Mouse (Mus musculus) hindbrain, embryonic 10.5 days (tissue): ENCODE measurements around the gene Vps37d. TPM values are rescaled to one million over a fixed set of nuclear protein-coding genes. Genes with fewer than 3 reads are reported as not detected.

ENCODE experiments used
- DNase-seq: peaks from one replicate; pipeline ENCODE4 v3.0.0-alpha.2; 2017; ENCODE audit warnings: low spot score
- H3K27ac ChIP-seq: fragments of 300-500 bp; sonication (generic); 2 replicates; pipeline ENCODE4 v1.5.1; 2016; ENCODE audit warnings: mild to moderate bottlenecking, moderate library complexity
- H3K27me3 ChIP-seq: fragments of 300-500 bp; sonication (generic); 2 replicates; pipeline ENCODE4 v1.6.1; 2016; ENCODE audit warnings: mild to moderate bottlenecking; ENCODE audit not compliant: poor library complexity, insufficient read depth, severe bottlenecking
- H3K36me3 ChIP-seq: fragments of 300-500 bp; sonication (generic); 2 replicates; pipeline ENCODE4 v1.6.1; 2016; ENCODE audit warnings: mild to moderate bottlenecking, moderate library complexity
- H3K4me1 ChIP-seq: fragments of 300-500 bp; sonication (generic); replicated peaks from 2 replicates; pipeline ENCODE4 v1.6.1; 2016; ENCODE audit warnings: mild to moderate bottlenecking
- H3K4me3 ChIP-seq: fragments of 300-500 bp; sonication (generic); 2 replicates; pipeline ENCODE4 v1.5.1; 2016; ENCODE audit warnings: mild to moderate bottlenecking, moderate library complexity
- H3K9me3 ChIP-seq: fragments of 300-500 bp; sonication (generic); 2 replicates; pipeline ENCODE4 v1.6.1; 2016; ENCODE audit warnings: mild to moderate bottlenecking, moderate library complexity
- WGBS: fragments of 180-500 bp; shearing (Covaris S2); methylation state at CpG from one replicate; pipeline ENCODE4 v1.1.7; 2016; 5-methylcytosine and 5-hydroxymethylcytosine counted together
- polyA plus RNA-seq: library from polyadenylated mRNA; unstranded; fragments of >200 nt; fragmentation: Nextera tagmentation; extraction: Ambion mirVana; gene quantifications from 2 replicates; pipeline ENCODE4 v1.2.1, GENCODE M21; 2016

Gene Vps37d
- polyA plus RNA-seq, 1 experiment from 2014 or later = 19.2 TPM

DNA sequence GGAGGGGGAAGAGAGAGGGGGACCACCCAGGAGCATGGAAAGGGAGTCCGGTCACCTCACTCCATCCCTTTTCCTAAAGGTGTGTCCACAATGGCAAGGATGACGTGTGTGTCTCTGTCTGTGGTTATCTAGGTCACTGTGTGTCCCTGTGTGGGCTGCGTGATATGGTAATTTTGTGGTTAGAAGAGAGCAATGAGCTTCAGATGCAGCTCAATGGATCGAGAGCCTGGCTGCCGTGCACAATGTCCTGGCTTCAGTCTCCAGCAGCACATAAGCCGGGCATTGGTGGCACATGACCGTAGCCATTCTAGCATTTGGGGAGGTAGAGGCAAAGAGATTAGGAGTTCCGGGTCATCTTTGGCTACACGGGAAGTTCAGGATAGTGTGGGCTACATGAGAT is 38.5 kb downstream of the Vps37d start:
- no peak overlapping the region for H3K27ac ChIP-seq
- peaks cover 42% of the 10 kb centered on the region for H3K36me3 ChIP-seq
- H3K4me3 ChIP-seq = no peak overlapping the region
- 85% methylated on average over 9 of the region's 9 CpGs for WGBS
- peaks cover 4% of the 10 kb centered on the region; the same call in 1 of the 2 replicates for H3K9me3 ChIP-seq
- H3K27me3 ChIP-seq = 0 out of 2 replicates have a peak, but pooled peaks cover 5% of the 10 kb centered on the region
- peaks cover 33% of the 10 kb centered on the region for H3K4me1 ChIP-seq
- no peak for DNase-seq

DNA sequence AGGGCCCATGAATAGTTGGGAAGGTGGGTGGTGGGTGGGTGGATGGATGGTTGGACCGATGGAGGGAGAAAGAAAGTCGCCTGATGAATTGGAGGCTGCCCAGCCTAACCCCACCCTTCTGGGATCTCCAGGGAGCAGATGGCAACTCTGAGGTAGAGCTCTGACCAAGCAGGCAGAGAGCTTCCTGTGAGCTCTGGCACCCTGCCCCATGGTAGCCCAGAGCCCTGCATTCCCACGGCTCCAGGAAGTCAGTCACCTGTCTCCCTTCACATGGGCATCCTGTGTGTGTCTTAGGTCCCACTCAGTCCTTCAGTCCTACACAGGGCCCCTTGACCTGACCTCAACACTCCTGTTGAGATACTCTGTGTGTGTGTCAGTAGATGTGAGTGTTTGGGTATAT is 40.1 kb downstream of the Vps37d start:
- peaks cover 41% of the 10 kb centered on the region for H3K36me3 ChIP-seq
- 0 out of 2 replicates have a peak, but pooled peaks cover 5% of the 10 kb centered on the region for H3K27me3 ChIP-seq
- peaks cover 12% of the 10 kb centered on the region; the same call in 1 of the 2 replicates for H3K9me3 ChIP-seq
- H3K27ac ChIP-seq = no peak overlapping the region
- peaks cover 33% of the 10 kb centered on the region for H3K4me1 ChIP-seq
- DNase-seq = no peak
- WGBS = 92% methylated on average over 3 of the region's 3 CpGs
- H3K4me3 ChIP-seq = no peak overlapping the region

DNA sequence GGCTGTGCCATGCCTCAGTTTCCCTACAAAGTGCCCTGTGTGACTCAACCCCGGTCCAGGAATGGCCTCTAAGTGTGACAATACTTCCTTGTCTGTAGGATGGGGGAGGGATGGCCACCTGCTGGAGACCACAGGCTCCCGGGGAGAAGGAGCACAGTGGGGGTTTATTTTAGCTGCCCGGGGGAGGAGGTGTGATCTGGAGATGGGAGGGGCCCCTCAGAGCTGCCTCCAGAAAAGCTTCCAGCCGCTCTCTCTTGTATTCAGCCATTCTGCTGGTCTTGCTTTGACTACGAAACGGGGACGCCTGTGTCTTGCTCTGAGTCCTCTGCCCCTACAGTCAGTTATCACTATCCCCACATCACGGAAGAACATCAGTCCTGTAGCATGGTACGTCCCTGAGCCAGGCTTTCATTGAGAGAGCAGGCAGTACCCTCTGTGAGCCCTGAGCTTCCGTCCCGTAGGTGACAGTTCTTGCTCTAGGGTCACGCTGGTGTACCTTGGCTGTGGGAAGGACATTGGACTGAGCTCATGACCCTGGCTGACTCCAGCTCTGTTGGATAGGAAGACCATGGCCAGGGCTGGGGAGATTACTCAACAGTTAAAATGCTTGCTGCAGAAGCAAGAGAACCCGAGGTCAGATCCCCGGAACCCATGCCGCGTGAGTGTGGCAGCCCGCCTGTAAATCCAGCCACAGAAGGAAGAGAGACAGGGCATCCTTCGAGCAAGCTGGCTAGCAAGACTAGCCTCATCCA is 42.3 kb downstream of the Vps37d start:
- Histone ChIP-seq H3K4me1 (peaks cover 18% of the 10 kb centered on the region), H3K9me3 (peaks cover 12% of the 10 kb centered on the region; the same call in 1 of the 2 replicates), H3K36me3 (peaks cover 34% of the 10 kb centered on the region), H3K4me3 (no peak overlapping the region), H3K27ac (no peak overlapping the region), H3K27me3 (no peaks in the 10 kb centered on the region)
- WGBS = 63% methylated on average over 18 of the region's 18 CpGs
- DNase-seq = no peak

DNA sequence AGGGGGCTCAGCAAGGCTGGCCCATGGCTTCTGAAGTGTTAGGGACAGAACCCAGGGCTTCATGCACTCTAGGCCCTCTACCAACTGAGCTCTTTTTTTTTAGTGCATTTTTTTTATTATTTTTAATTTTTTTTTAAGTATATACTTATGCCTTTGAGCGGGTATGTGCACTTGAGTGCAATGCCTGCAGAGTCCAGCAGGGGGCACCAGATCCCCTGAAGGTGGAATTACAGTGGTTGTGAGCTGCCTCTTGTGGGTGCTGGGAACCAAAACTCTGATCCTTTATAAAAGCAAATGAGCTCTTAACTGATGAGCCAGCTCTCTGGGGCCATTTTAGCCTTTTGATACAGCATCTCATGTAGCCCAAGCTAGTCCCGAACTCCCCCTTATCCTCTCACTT is 43.5 kb downstream of the Vps37d start:
- Histone ChIP-seq H3K27ac (no peak overlapping the region), H3K4me1 (peaks cover 9% of the 10 kb centered on the region), H3K27me3 (no peaks in the 10 kb centered on the region), H3K9me3 (peaks cover 12% of the 10 kb centered on the region; the same call in 1 of the 2 replicates), H3K4me3 (no peak overlapping the region), H3K36me3 (peaks cover 29% of the 10 kb centered on the region)
- WGBS = 98% methylated on average over 2 of the region's 2 CpGs
- DNase-seq = no peak

DNA sequence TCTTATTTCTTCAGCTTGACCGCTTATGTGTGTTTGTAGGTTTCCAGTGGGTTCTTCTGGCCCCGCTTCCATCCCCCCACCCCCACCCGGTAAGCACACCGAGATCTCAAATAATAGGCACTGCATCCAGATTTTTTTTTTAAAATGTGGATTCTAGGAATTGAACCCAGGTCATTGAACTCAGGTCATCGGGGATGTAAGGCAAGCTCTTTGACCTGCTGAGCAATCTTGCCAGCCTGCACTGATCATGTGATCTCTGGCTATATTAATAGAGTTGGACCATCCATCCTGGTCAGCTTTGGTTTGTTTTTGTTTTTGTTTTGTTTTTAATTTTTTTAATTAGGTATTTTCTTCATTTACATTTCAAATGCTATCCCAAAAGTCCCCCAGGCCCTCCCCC is 45.5 kb downstream of the Vps37d start:
- peaks cover 12% of the 10 kb centered on the region for H3K36me3 ChIP-seq
- peaks cover 12% of the 10 kb centered on the region; the same call in 1 of the 2 replicates for H3K9me3 ChIP-seq
- DNase-seq = no peak
- no peak overlapping the region for H3K27ac ChIP-seq
- no peaks in the 10 kb centered on the region for H3K27me3 ChIP-seq
- 96% methylated on average over 5 of the region's 5 CpGs for WGBS
- H3K4me1 ChIP-seq = peaks cover 16% of the 10 kb centered on the region
- H3K4me3 ChIP-seq = no peak overlapping the region

DNA sequence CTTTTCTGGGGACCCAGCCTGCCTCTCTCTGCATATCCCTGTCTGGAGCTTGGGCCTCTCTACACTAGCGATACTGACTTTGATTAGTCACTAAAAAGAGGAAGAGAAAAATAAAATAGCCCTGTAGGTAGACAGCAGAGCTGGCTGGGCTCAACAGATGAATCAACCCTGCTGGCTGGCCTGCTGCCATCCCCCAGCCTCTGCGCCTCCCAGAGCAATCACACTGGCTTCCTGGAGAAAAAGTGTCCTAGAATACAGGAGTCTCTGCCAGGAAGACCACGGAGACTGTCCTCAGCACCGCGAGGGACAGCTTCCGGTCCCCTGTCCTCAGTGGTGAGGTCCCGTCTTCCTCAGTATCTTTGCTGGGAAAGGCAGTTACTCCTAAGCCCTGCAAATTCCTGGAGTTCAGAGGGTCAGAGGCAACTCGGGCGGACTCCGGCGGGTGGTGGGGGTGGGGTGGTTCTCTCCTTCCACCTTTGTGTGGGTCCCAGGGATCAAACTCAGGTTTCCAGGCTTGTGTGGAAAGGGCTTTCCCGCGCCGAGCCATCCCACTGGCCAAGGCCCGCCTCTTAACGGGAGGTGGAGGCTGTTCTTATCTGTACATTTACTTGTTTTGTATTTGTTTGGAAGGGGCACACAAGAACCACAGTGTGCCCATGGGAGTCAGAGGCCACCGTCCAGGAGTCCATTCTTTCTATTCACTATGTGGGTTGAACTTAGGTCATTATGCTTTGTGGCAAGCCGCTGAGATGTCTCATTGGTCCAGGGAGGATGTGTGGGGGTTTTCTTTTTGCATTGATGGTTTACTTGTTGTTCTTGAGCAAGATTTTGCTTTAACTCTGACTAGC is 48.8 kb downstream of the Vps37d start:
- WGBS = 48% methylated on average over 18 of the region's 18 CpGs

DNA sequence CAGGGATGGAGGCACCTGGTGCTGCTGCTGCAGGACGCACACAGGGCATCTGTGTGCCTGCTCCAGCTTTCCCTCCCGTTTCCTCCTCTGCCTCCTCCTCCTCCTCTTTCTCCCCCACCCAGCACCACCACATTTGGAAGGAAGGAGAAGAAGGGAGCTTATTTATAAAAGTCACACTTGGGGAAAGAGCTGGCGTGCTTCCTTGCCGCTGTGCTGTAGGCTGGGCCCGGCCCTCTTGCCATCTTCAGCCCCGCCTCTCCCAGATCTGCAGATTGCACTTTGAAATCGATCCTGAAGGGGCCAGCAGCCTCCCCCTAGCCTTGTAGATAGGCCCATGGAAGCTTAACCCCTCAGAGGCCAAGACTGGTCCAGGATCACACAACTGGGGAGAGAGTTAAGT is 52.2 kb downstream of the Vps37d start:
- no peak for DNase-seq
- H3K36me3 ChIP-seq = no peaks in the 10 kb centered on the region
- no peak overlapping the region for H3K27ac ChIP-seq

More for the DNA sequence above, 48.8 kb downstream of the Vps37d start:
- H3K9me3 ChIP-seq = peaks cover 6% of the 10 kb centered on the region; the same call in 1 of the 2 replicates
- 0 out of 2 replicates have a peak, but pooled peaks cover under 1% of the 10 kb centered on the region for H3K36me3 ChIP-seq
- peaks cover 38% of the 10 kb centered on the region for H3K4me1 ChIP-seq
- 0 out of 2 replicates have a peak overlapping the region, but pooled peaks have one; percentile 31 for H3K27ac ChIP-seq
- no peak for DNase-seq
- no peak overlapping the region for H3K4me3 ChIP-seq
- peaks cover 13% of the 10 kb centered on the region; the same call in 1 of the 2 replicates for H3K27me3 ChIP-seq

DNA sequence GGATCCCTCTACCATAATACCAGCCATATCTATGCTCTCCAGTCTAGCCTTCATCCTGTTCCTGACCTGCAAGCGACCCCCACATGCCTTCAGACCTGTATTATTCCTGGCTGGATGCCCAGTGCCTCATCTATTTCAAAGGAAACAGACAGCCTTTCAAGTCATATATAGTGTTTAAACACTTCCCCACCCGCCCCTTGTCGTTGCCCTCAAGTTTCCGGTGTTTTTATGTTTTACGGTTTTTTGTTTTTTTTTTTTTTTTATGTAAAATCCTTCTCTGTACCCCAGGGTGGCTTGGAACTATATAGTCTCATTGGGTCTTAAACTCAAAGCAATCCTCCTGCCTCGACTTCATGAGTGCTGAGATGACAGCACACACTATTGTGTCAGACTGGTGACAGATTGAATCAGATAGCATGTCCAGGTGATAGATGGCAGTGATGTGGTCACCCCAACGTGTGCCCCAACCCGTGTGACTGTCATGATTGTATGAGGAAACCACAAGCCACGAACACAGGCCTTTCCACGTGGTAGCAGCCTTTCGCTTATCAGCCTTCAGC is 53.3 kb downstream of the Vps37d start:
- Histone ChIP-seq H3K9me3 (no peaks in the 10 kb centered on the region), H3K4me3 (peak overlapping the region; percentile 88), H3K27ac (no peak overlapping the region), H3K4me1 (peaks cover 53% of the 10 kb centered on the region), H3K36me3 (no peaks in the 10 kb centered on the region), H3K27me3 (peaks cover 17% of the 10 kb centered on the region; the same call in 1 of the 2 replicates)
- DNase-seq = no peak
- 80% methylated on average over 11 of the region's 11 CpGs for WGBS

More for the DNA sequence above, 52.2 kb downstream of the Vps37d start:
- Histone ChIP-seq H3K4me1 (peaks cover 55% of the 10 kb centered on the region), H3K4me3 (peak overlapping the region; percentile 24; the same call in 1 of the 2 replicates), H3K27me3 (peaks cover 17% of the 10 kb centered on the region; the same call in 1 of the 2 replicates), H3K9me3 (no peaks in the 10 kb centered on the region)
- WGBS = 22% methylated on average over 7 of the region's 7 CpGs

DNA sequence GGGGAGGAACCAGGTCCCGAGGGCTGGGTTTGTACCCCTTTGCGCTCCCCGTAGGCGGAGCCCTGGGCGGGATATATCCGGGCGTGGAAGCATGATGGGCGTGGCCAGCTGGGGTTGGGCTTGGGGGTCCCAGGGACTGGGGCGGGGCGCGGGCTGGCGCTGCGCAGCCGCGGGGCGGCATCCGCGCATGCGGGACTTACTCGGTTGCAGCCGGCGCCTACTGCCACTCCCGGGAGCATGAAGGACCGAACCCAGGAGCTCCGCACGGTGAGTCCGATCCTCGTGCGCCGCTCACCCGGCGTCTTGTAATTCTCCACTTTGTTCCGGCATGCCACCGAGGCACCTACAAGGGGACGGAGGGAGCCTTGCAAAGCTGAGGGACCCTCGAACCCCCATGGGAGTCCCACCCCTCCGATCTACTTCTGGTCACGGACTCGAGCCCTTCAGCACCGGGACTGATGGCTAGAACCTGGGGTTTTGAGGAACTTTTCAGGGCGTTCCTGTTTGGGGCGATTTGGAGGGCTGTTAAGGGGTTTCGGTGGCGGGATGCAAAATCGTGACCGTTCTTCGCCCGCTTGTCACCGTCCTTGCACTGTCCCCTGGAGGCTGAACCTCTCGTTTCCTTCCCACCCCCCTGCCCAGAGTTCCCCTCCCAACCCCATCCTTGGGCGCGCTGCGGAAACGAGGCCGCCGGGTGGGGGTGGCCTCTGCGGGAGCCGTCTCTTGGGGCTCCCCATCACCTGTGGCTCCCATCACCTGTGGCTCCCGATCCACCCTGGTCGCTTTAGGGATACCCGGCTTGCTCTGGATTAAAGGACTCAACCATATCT is 54.5 kb downstream of the Vps37d start, which contains the start of gene Stx1a:
Gene Stx1a, plus strand, starts transcription at position 139 of the 830 bp plus-strand sequence.
- peak; percentile 91 for DNase-seq

More for the DNA sequence above, 54.5 kb downstream of the Vps37d start, which contains the start of gene Stx1a:
- Histone ChIP-seq H3K4me3 (peak within 1 kb of the TSS; percentile 88), H3K9me3 (no peaks in the 10 kb centered on the region), H3K27ac (peak within 1 kb of the TSS; percentile 90), H3K36me3 (no peaks in the 10 kb centered on the region), H3K4me1 (peaks cover 41% of the 10 kb centered on the region), H3K27me3 (peaks cover 17% of the 10 kb centered on the region; the same call in 1 of the 2 replicates)
- whole genome bisulfite sequencing = 1% methylated on average over 61 of the region's 61 CpGs
